Mouse (Mus musculus) heart, adult 2 months (tissue): Measurements from ENCODE around the gene Sh3d19.

Experiments used
- CTCF ChIP-seq: fragments of 200-600 bp; IDR thresholded peaks from 2 replicates; pipeline ENCODE4 v1.8.1; 2022; ENCODE audit warnings: antibody characterized with exemption, mild to moderate bottlenecking, moderate library complexity
- EP300 ChIP-seq: fragments of 200-500 bp; IDR thresholded peaks from 2 replicates; pipeline ENCODE4 v1.6.1; 2011; ENCODE audit warnings: low read depth, low read length, control low read depth; ENCODE audit not compliant: insufficient read depth

- TF ChIP-seq EP300 = no peak
- no peak for TF ChIP-seq CTCF
Measured at GRCm38 (mm10) chr3:85952696-85953283, 18.1 kb upstream of the Sh3d19 start.
